Mouse (Mus musculus) kidney, postnatal 14 days (tissue): ENCODE measurements around the gene Rtn3.
"Not testable (repeated sequence)": the region's sequence is repeated elsewhere in the genome, so short reads cannot be mapped to it uniquely, and the experiment has no call there.

Experiments used
- DNase-seq: peaks from one replicate; pipeline ENCODE4 v3.0.0; 2022; ENCODE audit warnings: mixed read lengths

Gene Rtn3

GRCm38 (mm10) chr19:7482599-7483511, at the start of gene Rtn3:
Gene Rtn3 (minus strand): TSS chr19:7483281.
- DNase-seq = peak; percentile 99

- no peak for DNase-seq
These were observed 48.8 kb upstream of the Rtn3 start for GRCm38 (mm10) chr19:7531906-7532305.

GRCm38 (mm10) chr19:7528639-7529428, 45.8 kb upstream of the Rtn3 start:
- DNase-seq = peak; percentile 46

GRCm38 (mm10) chr19:7524879-7525278, 41.8 kb upstream of the Rtn3 start:
- DNase-seq = no peak

- DNase-seq = no peak
These were observed 40.7 kb upstream of the Rtn3 start for GRCm38 (mm10) chr19:7523781-7524180.

GRCm38 (mm10) chr19:7523292-7523691, 40.2 kb upstream of the Rtn3 start:
- DNase-seq = peak; percentile 17

- DNase-seq = no peak
These were observed 39.8 kb upstream of the Rtn3 start for GRCm38 (mm10) chr19:7522856-7523255.

GRCm38 (mm10) chr19:7521619-7522018, 38.5 kb upstream of the Rtn3 start:
- DNase-seq = no peak

- no peak for DNase-seq
These were observed 33.4 kb upstream of the Rtn3 start for GRCm38 (mm10) chr19:7516437-7516836.

GRCm38 (mm10) chr19:7508026-7508425, 24.9 kb upstream of the Rtn3 start:
- DNase-seq = no peak

- DNase-seq = no peak
These were observed 23.2 kb upstream of the Rtn3 start for GRCm38 (mm10) chr19:7506321-7506720.

- DNase-seq = no peak
These were observed 19.4 kb upstream of the Rtn3 start for GRCm38 (mm10) chr19:7502432-7502831.

- DNase-seq = peak; percentile 24
These were observed 17.6 kb upstream of the Rtn3 start for GRCm38 (mm10) chr19:7500701-7501100.

- DNase-seq = no peak
These were observed 15.7 kb upstream of the Rtn3 start for GRCm38 (mm10) chr19:7498816-7499215.

GRCm38 (mm10) chr19:7496070-7496469, 13.0 kb upstream of the Rtn3 start:
- not testable (repeated sequence) for DNase-seq

GRCm38 (mm10) chr19:7495221-7496038, 12.3 kb upstream of the Rtn3 start:
- no peak for DNase-seq

- DNase-seq = peak; percentile 98
These were observed 11.3 kb upstream of the Rtn3 start for GRCm38 (mm10) chr19:7494187-7495015.

- DNase-seq = no peak
These were observed 10.5 kb upstream of the Rtn3 start, which contains the start of gene Atl3 for GRCm38 (mm10) chr19:7493352-7494186. Gene Atl3 (plus strand): TSS chr19:7494040.

GRCm38 (mm10) chr19:7492682-7493081, 9.6 kb upstream of the Rtn3 start:
- no peak for DNase-seq

- no peak for DNase-seq
These were observed 8.9 kb upstream of the Rtn3 start for GRCm38 (mm10) chr19:7491960-7492359.

- DNase-seq = no peak
These were observed 4.6 kb upstream of the Rtn3 start for GRCm38 (mm10) chr19:7487680-7488079.
